Mouse (Mus musculus): ENCODE measurements around the gene Ybey.

- TF ChIP-seq CTCF (IDR thresholded peaks at IDR 0.05; ENCODE audit: low read depth, low read length) (no peak), TAL1 (conservative IDR thresholded peaks at IDR 0.05; ENCODE audit: low read depth, low read length) (no peak)
Measured at GRCm38 (mm10) chr10:76425674-76426073, 43.2 kb downstream of the Ybey start.

Data from G1E (cell line).